Mouse (Mus musculus): ENCODE results near the gene Setd1a. TPM values are rescaled to one million over a fixed set of nuclear protein-coding genes. Genes with fewer than 3 reads are reported as not detected.
"Not testable (repeated sequence)": the region's sequence is repeated elsewhere in the genome, so short reads cannot be mapped to it uniquely, and the experiment has no call there.

Gene Setd1a
- total RNA-seq (2017), result 15.1 and 16.6 TPM in 2 replicates

DNA sequence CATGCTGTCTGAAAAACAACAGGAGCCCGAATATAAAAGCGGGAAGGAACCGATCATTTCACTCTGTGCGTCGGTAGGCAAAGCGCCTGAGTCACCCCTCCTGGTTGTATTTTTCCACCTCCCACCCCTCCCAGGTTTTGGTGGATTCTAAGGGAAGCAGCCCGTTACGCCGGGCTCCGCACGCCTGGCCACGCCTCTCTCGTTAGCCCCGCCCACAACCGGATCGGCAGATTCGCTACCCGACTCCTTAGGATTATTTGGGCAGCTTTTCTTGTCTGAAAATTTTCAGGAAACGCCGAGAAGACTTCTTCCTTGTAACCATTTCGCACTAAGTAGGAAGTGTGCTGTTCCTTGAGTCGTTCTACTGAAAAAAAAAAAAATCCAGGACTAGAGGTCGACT lies at the start of gene Setd1a:
Setd1a (plus strand) TSS at position 245 of the 400 bp plus-strand sequence.
- ATAC-seq (replicated peaks; ENCODE audit: low read depth, poor library complexity, severe bottlenecking), result peak; percentile 58

DNA sequence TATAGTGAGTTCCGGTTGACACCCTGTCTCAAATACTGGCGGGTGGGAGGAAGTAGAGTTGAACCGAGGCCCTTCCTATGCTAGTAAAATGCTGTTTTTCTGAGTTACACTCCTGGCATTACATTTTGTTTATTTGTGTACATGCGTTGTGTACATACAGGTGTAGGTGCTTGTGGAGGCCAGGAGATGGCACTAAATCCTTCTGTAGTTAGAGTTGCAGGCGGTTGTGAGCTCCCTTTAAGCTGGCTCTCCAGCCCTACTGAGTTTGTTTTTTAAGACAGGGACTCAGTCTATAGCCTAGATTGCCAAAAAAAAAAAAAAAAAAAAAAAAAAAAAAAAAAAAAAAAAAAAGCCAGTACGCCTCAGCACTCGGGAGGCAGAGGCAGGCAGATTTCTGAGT lies 48.6 kb upstream of the Setd1a start:
- 0 out of 2 replicates have a peak, but pooled peaks have one; percentile 47 for ATAC-seq (replicated peaks; ENCODE audit: low read depth, poor library complexity, severe bottlenecking)

DNA sequence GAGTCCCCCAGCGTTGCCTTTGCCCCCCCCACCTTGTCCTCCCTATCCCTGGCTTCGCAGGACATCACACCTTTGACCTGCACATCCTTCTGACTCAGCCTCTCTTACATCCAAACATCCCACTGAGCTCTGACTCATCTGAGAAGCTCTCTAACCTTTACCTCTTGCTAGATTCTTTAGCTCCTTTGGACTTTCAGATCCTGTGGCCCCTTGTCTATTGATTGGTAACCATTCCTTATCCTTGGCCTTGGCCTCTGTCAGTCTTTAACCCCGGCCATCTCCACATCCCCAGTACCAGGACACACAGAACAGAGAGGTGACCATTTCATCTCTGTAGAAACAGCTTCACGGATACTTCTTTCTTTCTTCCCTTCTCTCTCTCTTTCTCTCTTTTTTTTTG lies 46.3 kb upstream of the Setd1a start:
- ATAC-seq (replicated peaks; ENCODE audit: low read depth, poor library complexity, severe bottlenecking), result no peak

GRCm38 (mm10) chr7:127732066-127732465 lies 44.4 kb upstream of the Setd1a start, which contains the start of gene Ctf2:
Ctf2 (minus strand) TSS chr7:127732166.
- not testable (repeated sequence) for ATAC-seq (replicated peaks; ENCODE audit: low read depth, poor library complexity, severe bottlenecking)

DNA sequence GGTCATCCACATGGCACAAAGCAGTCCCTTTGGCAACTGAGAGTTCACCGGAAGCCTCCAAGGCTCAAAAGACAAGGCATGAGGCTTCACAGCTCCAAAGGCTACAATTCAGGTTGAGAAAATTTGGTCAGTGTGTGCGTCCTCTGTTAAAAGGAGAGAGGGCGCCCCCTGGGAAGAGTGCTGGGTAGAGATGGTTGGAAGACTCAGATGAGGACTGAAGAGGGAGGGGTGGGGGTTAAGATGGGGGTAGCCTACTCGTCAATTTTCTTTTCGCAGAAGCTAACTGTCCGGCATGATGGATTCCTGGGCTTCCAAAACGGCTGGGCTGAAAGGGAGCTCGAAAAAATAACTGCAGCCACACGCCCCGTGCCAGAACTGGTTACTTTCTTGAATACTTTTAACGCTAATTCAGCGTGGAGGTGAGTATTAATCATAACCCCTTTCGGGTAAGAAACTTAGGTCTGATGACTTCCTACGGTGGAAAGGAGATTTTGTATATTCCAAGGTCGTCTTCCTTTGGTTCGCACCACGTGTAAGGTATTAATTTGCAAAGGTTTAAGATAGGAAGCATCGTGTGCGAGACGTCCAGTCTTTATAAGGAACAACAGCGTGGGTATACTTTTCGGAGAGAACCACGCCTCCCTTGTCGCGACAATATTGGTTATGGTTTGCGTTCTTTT lies 32.0 kb upstream of the Setd1a start, which contains the start of gene Fbxl19:
Fbxl19 (plus strand) TSS at position 178 of the 680 bp plus-strand sequence.
- peak; percentile 40 for ATAC-seq (replicated peaks; ENCODE audit: low read depth, poor library complexity, severe bottlenecking)

DNA sequence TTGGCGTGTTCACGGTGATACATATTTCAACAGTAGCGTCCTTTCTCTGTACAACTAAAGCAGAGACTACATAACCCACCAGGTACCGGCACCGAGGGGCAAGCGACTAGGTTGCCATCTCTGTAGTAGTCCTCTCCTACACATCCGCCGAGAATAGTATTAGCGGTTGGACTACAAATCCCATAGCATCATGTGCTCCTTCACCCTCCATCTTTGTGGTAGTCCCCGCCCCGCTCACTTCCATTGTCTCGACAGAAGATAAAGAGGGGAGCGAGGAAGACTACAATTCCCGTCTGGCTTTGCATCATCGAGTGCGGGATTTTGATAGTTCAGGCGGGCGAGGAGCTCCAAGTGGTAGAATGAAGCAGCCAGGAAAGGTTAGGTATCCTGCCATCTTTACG lies 31.2 kb upstream of the Setd1a start:
- ATAC-seq (replicated peaks; ENCODE audit: low read depth, poor library complexity, severe bottlenecking), result peak; percentile 78

- peak; percentile 67 for ATAC-seq (replicated peaks; ENCODE audit: low read depth, poor library complexity, severe bottlenecking)
Measured at GRCm38 (mm10) chr7:127745652-127746493, 30.6 kb upstream of the Setd1a start.

DNA sequence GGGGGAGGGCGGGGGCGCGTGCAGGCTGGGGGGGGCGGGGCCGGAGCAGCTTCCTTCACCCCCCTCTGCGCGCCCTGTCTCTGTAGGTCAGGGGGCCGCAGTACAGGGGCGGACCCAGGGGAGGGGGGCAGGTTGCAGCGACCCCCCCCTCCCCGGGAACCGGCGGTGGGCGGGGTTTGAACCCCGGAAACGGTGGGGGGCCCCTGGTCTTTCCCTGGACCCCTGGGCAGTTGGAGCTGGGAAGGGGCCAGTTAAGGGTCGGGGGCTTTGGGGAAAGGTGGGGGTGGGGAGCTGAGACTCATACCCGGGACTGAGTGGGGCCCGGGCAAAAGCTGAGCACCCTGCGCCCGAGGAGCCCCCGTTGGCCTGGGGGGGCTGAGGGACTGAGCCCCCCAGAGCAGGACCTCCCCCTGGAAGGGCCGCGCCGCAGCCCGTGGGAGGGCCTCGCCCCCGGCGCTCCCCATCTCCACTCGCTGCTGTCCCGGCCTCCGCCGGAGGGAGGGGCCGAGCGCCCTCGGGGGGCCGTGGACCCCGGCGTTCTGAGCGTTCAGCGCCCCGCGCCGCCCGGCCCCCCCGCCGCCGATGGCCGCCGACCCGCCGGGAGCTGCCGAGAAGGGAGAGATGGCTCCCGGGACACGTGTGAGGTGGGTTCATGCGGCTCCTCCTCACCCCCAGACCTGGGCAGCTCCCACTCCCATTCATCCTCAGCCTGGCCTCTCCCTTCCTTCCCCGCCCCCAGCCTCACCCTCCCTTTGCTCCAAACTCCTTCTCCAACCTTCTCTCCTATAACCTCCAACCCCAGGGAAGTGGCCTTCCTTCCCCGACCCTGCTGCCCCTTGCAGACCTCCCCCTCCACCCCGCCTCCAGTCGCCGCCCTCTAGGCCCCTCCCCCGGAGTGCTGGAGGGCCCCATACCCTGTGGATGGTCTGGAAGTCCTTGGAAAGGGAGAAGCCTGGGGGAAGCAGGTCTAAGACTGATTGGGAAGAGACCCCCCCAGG lies 29.7 kb upstream of the Setd1a start:
- ATAC-seq (replicated peaks; ENCODE audit: low read depth, poor library complexity, severe bottlenecking), result no peak

- no peak for ATAC-seq (replicated peaks; ENCODE audit: low read depth, poor library complexity, severe bottlenecking)
Measured at GRCm38 (mm10) chr7:127747559-127748234, 28.8 kb upstream of the Setd1a start.

DNA sequence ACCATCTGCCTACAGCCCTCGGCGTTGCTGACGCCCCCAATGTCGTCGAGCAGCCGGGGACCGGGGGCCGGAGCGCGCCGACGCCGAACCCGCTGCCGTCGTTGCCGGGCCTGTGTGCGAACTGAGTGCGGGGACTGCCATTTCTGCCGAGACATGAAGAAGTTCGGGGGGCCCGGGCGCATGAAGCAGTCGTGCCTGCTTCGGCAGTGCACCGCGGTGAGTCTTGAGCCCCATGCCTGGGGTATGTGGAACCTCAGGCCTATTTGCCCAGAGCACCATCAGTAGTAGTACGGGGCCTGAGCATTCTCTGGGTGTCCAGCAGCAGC lies 28.3 kb upstream of the Setd1a start:
- ATAC-seq (replicated peaks; ENCODE audit: low read depth, poor library complexity, severe bottlenecking), result no peak

GRCm38 (mm10) chr7:127750131-127751127 lies 26.0 kb upstream of the Setd1a start:
- no peak for ATAC-seq (replicated peaks; ENCODE audit: low read depth, poor library complexity, severe bottlenecking)

DNA sequence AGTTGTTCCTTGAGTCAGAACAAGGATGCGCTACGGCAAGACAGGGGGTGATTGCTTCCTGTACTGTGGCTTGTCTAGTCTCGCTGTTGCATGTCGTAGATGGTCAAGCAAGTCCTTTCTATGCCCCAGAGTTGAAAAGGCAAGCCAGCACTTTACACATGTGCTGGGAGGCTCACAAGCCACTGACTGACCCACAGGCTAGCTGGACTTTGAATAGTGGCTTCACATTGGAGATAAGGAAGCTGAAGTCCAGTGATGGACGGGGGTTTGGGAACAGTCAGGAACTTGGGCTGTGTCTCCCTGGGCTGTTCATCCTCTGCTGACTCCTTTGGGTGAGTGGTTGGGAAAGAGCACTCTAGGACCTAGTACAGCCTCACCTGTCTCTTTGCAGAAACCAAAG lies 24.9 kb upstream of the Setd1a start:
- no peak for ATAC-seq (replicated peaks; ENCODE audit: low read depth, poor library complexity, severe bottlenecking)

GRCm38 (mm10) chr7:127752069-127752468 lies 24.4 kb upstream of the Setd1a start:
- no peak for ATAC-seq (replicated peaks; ENCODE audit: low read depth, poor library complexity, severe bottlenecking)

DNA sequence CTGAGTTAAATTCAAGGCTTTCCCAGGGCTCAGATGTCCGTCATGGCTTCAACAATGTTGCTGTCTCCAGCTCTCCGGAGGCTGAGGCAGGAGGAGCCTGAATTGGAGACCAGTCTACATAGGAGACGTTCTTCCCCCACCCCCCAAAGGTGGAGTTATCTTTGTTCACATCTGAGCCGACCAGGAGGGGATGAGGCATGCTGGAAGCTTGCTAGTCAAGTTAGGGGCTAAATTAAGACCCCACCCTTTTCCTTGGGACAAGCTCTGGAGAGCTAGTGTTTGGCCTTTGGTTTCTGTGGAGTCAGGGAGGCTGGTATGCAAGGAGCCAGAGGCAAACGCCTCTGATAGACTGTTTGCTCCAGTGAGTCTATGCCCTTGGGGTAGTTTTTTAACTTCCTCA lies 23.3 kb upstream of the Setd1a start:
- no peak for ATAC-seq (replicated peaks; ENCODE audit: low read depth, poor library complexity, severe bottlenecking)

- no peak for ATAC-seq (replicated peaks; ENCODE audit: low read depth, poor library complexity, severe bottlenecking)
Measured at GRCm38 (mm10) chr7:127753741-127754140, 22.7 kb upstream of the Setd1a start.

DNA sequence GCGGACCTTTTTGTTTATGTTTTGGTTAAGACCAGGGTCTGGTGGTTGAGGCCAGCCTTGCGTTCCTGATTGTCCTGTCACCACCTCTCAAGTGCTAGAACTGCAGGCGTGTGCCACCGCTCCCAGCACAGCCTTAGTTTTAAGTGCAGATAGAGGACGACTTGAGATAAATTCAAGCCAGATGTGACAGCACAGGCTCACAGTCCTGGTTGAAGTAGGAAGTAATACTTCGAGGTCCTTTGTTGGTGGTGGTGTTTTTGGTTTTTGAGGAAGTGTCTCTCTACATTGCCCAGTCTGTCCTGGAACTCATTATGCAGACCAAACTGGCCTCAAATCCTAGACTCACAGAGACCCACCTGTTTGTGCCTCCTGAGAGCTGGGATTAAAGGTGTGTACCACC lies 16.8 kb upstream of the Setd1a start:
- peak; percentile 61 for ATAC-seq (replicated peaks; ENCODE audit: low read depth, poor library complexity, severe bottlenecking)

DNA sequence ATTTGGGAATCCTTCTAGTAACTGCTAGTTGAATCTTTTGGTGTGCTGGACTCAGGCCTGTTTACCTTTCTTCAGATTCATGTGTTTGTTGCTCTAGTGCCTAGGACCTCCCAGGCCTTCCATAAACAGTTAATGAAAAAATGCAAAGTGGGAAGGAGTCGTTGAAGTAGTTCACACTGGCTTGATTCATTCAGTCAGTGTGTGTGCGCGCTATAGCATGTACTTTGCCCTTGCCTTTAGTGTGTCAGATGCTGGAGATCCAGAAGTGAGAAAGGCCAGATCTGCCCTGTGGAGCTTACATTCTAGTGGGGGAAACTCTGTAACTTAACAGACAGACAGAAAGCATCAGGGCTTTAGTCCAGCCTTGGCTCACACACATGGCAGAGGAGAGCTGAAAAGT lies 16.0 kb upstream of the Setd1a start:
- no peak for ATAC-seq (replicated peaks; ENCODE audit: low read depth, poor library complexity, severe bottlenecking)

DNA sequence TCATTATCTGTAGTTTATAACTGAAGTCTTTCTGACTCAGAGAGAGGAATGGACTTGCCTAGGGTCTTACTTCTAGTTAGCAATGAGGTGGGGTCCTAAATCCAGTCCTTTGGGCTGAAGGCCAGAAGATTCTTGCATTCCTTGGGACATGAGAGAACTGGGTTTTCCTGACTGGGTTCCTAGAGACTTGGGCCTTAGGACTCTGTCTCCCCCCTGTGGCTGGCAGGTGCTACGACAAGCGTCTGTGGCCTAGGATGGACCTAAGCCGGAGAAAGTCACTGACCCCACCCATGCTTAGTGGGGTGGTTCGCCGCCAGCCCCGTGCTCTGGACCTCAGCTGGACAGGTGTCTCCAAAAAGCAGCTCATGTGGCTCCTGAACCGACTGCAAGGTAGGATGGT lies 15.4 kb upstream of the Setd1a start:
- peak; percentile 85 for ATAC-seq (replicated peaks; ENCODE audit: low read depth, poor library complexity, severe bottlenecking)

Data from common myeloid progenitor, adult 5-6 weeks (primary cell).